Mouse (Mus musculus): ENCODE results near the gene Gm21992.

GRCm38 (mm10) chr19:4697721-4698120 lies 113.7 kb downstream of the Gm21992 start:
- no peak for TF ChIP-seq CTCF (IDR thresholded peaks at IDR 0.05; ENCODE audit: low read depth)
- no peak for TF ChIP-seq EP300 (IDR thresholded peaks at IDR 0.05; ENCODE audit: low read depth)
